Mouse (Mus musculus) lung, postnatal 36 days (tissue): Measurements from ENCODE around the gene Mettl9.
A peak's percentile ranks its signal among the peaks of the same experiment; 100 is the strongest.

Experiments
- DNase-seq: peaks from one replicate; pipeline ENCODE4 v3.0.0; 2022; ENCODE audit warnings: mixed read lengths

Gene Mettl9

GRCm38 (mm10) chr7:121045671-121046453 lies 11.6 kb downstream of the Mettl9 start:
- DNase-seq = no peak

- no peak for DNase-seq
These were observed 13.4 kb downstream of the Mettl9 start for GRCm38 (mm10) chr7:121047624-121048023.

- no peak for DNase-seq
These were observed 18.8 kb downstream of the Mettl9 start for GRCm38 (mm10) chr7:121053071-121053470.

GRCm38 (mm10) chr7:121059477-121060218 lies 25.4 kb downstream of the Mettl9 start:
- no peak for DNase-seq

- peak; percentile 61 for DNase-seq
These were observed 30.1 kb downstream of the Mettl9 start for GRCm38 (mm10) chr7:121064309-121064708.

GRCm38 (mm10) chr7:121071276-121071675 lies 37.0 kb downstream of the Mettl9 start:
- no peak for DNase-seq

GRCm38 (mm10) chr7:121072506-121072905 lies 38.3 kb downstream of the Mettl9 start:
- DNase-seq = peak; percentile 51

GRCm38 (mm10) chr7:121074281-121074680 lies 40.0 kb downstream of the Mettl9 start, which contains the start of gene Igsf6:
Gene Igsf6 (minus strand): TSS chr7:121074572.
- DNase-seq = peak; percentile 66

GRCm38 (mm10) chr7:121074801-121075400 lies 40.7 kb downstream of the Mettl9 start:
- DNase-seq = peak; percentile 65

- DNase-seq = no peak
These were observed 41.2 kb downstream of the Mettl9 start for GRCm38 (mm10) chr7:121075416-121075815.

GRCm38 (mm10) chr7:121077311-121077710 lies 43.1 kb downstream of the Mettl9 start:
- no peak for DNase-seq

GRCm38 (mm10) chr7:121077829-121078228 lies 43.6 kb downstream of the Mettl9 start:
- peak; percentile 87 for DNase-seq

GRCm38 (mm10) chr7:121081350-121081749 lies 47.1 kb downstream of the Mettl9 start, which contains the start of gene Otoa:
Gene Otoa (plus strand): TSS chr7:121081650.
- no peak for DNase-seq

GRCm38 (mm10) chr7:121081816-121082215 lies 47.6 kb downstream of the Mettl9 start:
- DNase-seq = no peak

- no peak for DNase-seq
These were observed 48.8 kb downstream of the Mettl9 start for GRCm38 (mm10) chr7:121082949-121083513.

GRCm38 (mm10) chr7:121084840-121085453 lies 50.7 kb downstream of the Mettl9 start:
- no peak for DNase-seq

GRCm38 (mm10) chr7:121085500-121085899 lies 51.3 kb downstream of the Mettl9 start:
- DNase-seq = no peak

GRCm38 (mm10) chr7:121088745-121089144 lies 54.5 kb downstream of the Mettl9 start:
- DNase-seq = peak; percentile 11

GRCm38 (mm10) chr7:121090748-121091147 lies 56.5 kb downstream of the Mettl9 start:
- DNase-seq = no peak

GRCm38 (mm10) chr7:121093026-121093425 lies 58.8 kb downstream of the Mettl9 start:
- no peak for DNase-seq

- DNase-seq = no peak
These were observed 64.6 kb downstream of the Mettl9 start for GRCm38 (mm10) chr7:121098614-121099389.

GRCm38 (mm10) chr7:121107851-121108250 lies 73.6 kb downstream of the Mettl9 start:
- peak; percentile 45 for DNase-seq
